Mouse (Mus musculus) spleen, adult 2 months (tissue): ENCODE results near the gene Erbb4. TPM values are rescaled to one million over a fixed set of nuclear protein-coding genes. Genes with fewer than 3 reads are reported as not detected.

Experiments used
- DNase-seq, 2 experiments: peaks; one replicate each; pipeline versions ENCODE4 v3.0.0 to v3.0.0-alpha.2; 2012 to 2021; ENCODE audit warnings: low spot score in 2 of 2, low read depth in 1 of 2
- H3K27ac ChIP-seq: fragments of 200-500 bp; 2 replicates; pipeline ENCODE4 v1.5.1; 2012; ENCODE audit warnings: low read length, inconsistent platforms; ENCODE audit not compliant: insufficient read depth
- H3K27me3 ChIP-seq: fragments of 200-500 bp; 2 replicates; pipeline ENCODE4 v1.6.1; 2012; ENCODE audit warnings: mild to moderate bottlenecking, moderate library complexity, low read length, inconsistent platforms; ENCODE audit not compliant: control insufficient read depth, insufficient read depth
- H3K36me3 ChIP-seq: fragments of 200-500 bp; 2 replicates; pipeline ENCODE4 v1.6.1; 2012; ENCODE audit warnings: mild to moderate bottlenecking, low read length, inconsistent platforms; ENCODE audit not compliant: control insufficient read depth, insufficient read depth
- H3K4me1 ChIP-seq: fragments of 200-500 bp; 2 replicates; pipeline ENCODE4 v1.6.1; 2011; ENCODE audit warnings: inconsistent platforms; ENCODE audit not compliant: control insufficient read depth, insufficient read depth, insufficient read length
- H3K4me3 ChIP-seq: fragments of 200-500 bp; 2 replicates; pipeline ENCODE4 v1.5.1; 2011; ENCODE audit warnings: mild to moderate bottlenecking, inconsistent platforms; ENCODE audit not compliant: insufficient read depth, insufficient read length; ENCODE audit errors: extremely low read depth
- CTCF ChIP-seq: fragments of 200-500 bp; IDR thresholded peaks from 2 replicates; pipeline ENCODE4 v1.5.1; 2011; ENCODE audit warnings: mild to moderate bottlenecking, inconsistent platforms; ENCODE audit not compliant: insufficient read depth, insufficient read length, insufficient replicate concordance; ENCODE audit errors: extremely low read depth
- POLR2A ChIP-seq: fragments of 200-500 bp; IDR thresholded peaks from 2 replicates; pipeline ENCODE4 v1.6.1; 2011; ENCODE audit warnings: low read depth, low read length, inconsistent platforms
- WGBS: fragments of 180-500 bp; shearing (Covaris S2); methylation state at CpG from one replicate; pipeline ENCODE4 v1.1.7; 2018; 5-methylcytosine and 5-hydroxymethylcytosine counted together
- polyA plus RNA-seq: library from polyadenylated mRNA; depleted of rRNA; stranded (reverse); fragments of >200 nt; gene quantifications from 2 replicates; pipeline ENCODE4 v1.2.3, GENCODE M21; 2012

Gene Erbb4
- polyA plus RNA-seq, 1 experiment: not detected

GRCm38 (mm10) chr1:68860341-68860740 is 247.5 kb downstream of the Erbb4 start:
- no peak for DNase-seq
- H3K27ac ChIP-seq: no peak overlapping the region
- 80% methylated on average over 2 of the region's 2 CpGs for WGBS
- H3K4me3 ChIP-seq: no peak overlapping the region
- TF ChIP-seq CTCF (no peak), POLR2A (no peak)
- H3K27me3 ChIP-seq: no peaks in the 10 kb centered on the region
- no peaks in the 10 kb centered on the region for H3K36me3 ChIP-seq
- no peaks in the 10 kb centered on the region for H3K4me1 ChIP-seq

DNA sequence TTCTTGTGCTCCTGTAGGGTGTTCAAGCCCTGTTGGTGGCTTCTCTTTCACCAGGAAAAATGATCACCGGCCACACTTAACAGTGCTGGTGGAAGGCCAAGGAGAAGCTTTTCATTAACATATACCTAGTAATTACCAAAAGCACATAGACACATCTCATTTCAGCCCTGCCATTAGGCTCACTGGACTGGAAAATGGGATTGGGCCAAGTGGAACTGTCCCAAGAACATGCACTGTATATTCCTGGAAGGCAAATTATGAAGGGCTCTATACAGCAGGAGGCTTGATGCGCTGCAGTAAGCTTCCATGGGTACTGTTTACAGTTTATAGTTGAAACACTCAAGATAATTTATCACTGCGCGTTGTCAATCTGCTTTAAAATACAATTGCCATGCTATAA is 248.4 kb downstream of the Erbb4 start:
- WGBS: 88% methylated on average over 4 of the region's 4 CpGs
- H3K4me3 ChIP-seq: no peak overlapping the region
- DNase-seq: no peak
- no peak for TF ChIP-seq POLR2A
- no peak for TF ChIP-seq CTCF
- H3K27ac ChIP-seq: no peak overlapping the region
- no peaks in the 10 kb centered on the region for H3K27me3 ChIP-seq
- no peaks in the 10 kb centered on the region for H3K4me1 ChIP-seq
- H3K36me3 ChIP-seq: no peaks in the 10 kb centered on the region

GRCm38 (mm10) chr1:68839352-68839751 is 268.5 kb downstream of the Erbb4 start:
- no peaks in the 10 kb centered on the region for H3K36me3 ChIP-seq
- TF ChIP-seq POLR2A: no peak
- TF ChIP-seq CTCF: no peak
- no peaks in the 10 kb centered on the region for H3K27me3 ChIP-seq
- DNase-seq: no peak
- WGBS: 76% methylated on average over 4 of the region's 4 CpGs
- H3K4me1 ChIP-seq: no peaks in the 10 kb centered on the region
- no peak overlapping the region for H3K4me3 ChIP-seq
- no peak overlapping the region for H3K27ac ChIP-seq

DNA sequence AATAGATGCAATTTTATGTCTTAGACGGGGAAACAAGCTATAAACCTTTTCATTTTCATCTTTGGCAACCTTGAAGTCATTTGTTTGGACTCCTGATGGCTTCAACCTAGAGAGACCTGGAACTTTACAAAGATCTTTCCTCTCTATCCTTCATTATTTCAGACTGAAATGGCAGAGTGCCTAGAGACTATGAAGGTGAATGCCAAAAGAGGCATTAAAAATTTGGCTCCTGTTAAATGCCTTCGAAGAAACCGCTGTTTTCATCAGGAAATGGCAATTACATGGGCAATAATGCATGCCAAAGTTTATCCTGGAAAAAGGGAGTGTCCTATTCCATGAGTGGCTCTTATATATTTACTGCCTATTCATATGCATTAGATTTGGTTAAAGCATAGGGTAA is 273.2 kb downstream of the Erbb4 start:
- Histone ChIP-seq H3K4me3 (no peak overlapping the region), H3K27ac (no peak overlapping the region), H3K36me3 (no peaks in the 10 kb centered on the region), H3K27me3 (no peaks in the 10 kb centered on the region), H3K4me1 (no peaks in the 10 kb centered on the region)
- WGBS: 66% methylated on average over 3 of the region's 3 CpGs
- DNase-seq: no peak
- no peak for TF ChIP-seq POLR2A
- TF ChIP-seq CTCF: no peak

GRCm38 (mm10) chr1:68832101-68832500 is 275.8 kb downstream of the Erbb4 start:
- Histone ChIP-seq H3K27me3 (no peaks in the 10 kb centered on the region), H3K4me3 (no peak overlapping the region), H3K4me1 (no peaks in the 10 kb centered on the region), H3K36me3 (no peaks in the 10 kb centered on the region), H3K27ac (no peak overlapping the region)
- DNase-seq: no peak
- no peak for TF ChIP-seq POLR2A
- no peak for TF ChIP-seq CTCF

GRCm38 (mm10) chr1:68831575-68831974 is 276.3 kb downstream of the Erbb4 start:
- H3K36me3 ChIP-seq: no peaks in the 10 kb centered on the region
- no peak for TF ChIP-seq CTCF
- TF ChIP-seq POLR2A: no peak
- 73% methylated on average over 1 of the region's 1 CpGs for WGBS
- no peaks in the 10 kb centered on the region for H3K4me1 ChIP-seq
- H3K4me3 ChIP-seq: no peak overlapping the region
- H3K27me3 ChIP-seq: no peaks in the 10 kb centered on the region
- no peak overlapping the region for H3K27ac ChIP-seq
- no peak for DNase-seq

GRCm38 (mm10) chr1:68830501-68831239 is 277.2 kb downstream of the Erbb4 start:
- no peak overlapping the region for H3K27ac ChIP-seq
- DNase-seq: no peak
- no peaks in the 10 kb centered on the region for H3K36me3 ChIP-seq
- H3K27me3 ChIP-seq: no peaks in the 10 kb centered on the region
- TF ChIP-seq POLR2A: no peak
- TF ChIP-seq CTCF: no peak
- no peak overlapping the region for H3K4me3 ChIP-seq
- H3K4me1 ChIP-seq: no peaks in the 10 kb centered on the region
- 78% methylated on average over 2 of the region's 2 CpGs for WGBS
